Mouse (Mus musculus) heart, adult 10 weeks (tissue): Measurements from ENCODE around the gene Snx32. TPM values are rescaled to one million over a fixed set of nuclear protein-coding genes. Genes with fewer than 3 reads are reported as not detected.

Source experiments
- polyA plus RNA-seq: library from polyadenylated mRNA; stranded (reverse); fragments of 350-450 nt; fragmentation: Illumina TruSeq; extraction: RNeasy Lipid Tissue Mini Kit (QIAGEN cat#74804); gene quantifications from one replicate; pipeline ENCODE4 v1.2.3, GENCODE M21; 2014; ENCODE audit warnings: low read depth, low replicate concordance

Gene Snx32
- 10.1 TPM for polyA plus RNA-seq

GRCm38 (mm10) chr19:5510031-5511026, at the start of gene Snx32:
TSS of gene Snx32 (minus strand) at chr19:5510538.

GRCm38 (mm10) chr19:5503687-5504086, 6.7 kb downstream of the Snx32 start, which contains the start of gene 1700020D05Rik:
TSS of gene 1700020D05Rik (minus strand) at chr19:5503787.

GRCm38 (mm10) chr19:5490313-5490897, 19.9 kb downstream of the Snx32 start, which contains the start of gene Cfl1:
TSS of gene Cfl1 (plus strand) at chr19:5490455.

GRCm38 (mm10) chr19:5487768-5488550, 22.4 kb downstream of the Snx32 start, which contains the start of gene Mus81:
TSS of gene Mus81 (minus strand) at chr19:5488402.

GRCm38 (mm10) chr19:5473720-5474119, 36.6 kb downstream of the Snx32 start, which contains the start of gene Efemp2:
TSS of gene Efemp2 (plus strand) at chr19:5473954.

DNA sequence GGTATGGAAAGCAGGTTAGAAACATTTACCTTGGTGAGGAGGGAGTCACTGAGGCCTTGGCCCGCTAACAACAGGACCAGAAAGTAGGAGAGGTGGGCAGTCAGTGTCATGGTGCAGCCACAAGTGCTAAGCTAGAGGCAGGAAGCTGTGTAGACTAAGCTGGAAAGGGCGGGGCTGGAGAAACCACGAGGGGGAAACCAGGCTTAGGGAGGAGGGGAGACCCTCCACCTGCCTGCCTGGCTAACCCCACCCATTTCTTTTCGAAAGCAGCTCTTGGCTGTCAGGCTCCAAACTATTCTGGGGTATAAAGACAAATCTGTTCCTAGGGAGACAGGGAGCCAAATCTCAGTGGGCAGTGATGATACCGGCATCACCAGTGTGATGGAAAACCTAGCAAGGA, 42.0 kb downstream of the Snx32 start, which contains the start of gene Ctsw:
TSS of gene Ctsw (minus strand) at position 134 of the 400 bp plus-strand sequence.

DNA sequence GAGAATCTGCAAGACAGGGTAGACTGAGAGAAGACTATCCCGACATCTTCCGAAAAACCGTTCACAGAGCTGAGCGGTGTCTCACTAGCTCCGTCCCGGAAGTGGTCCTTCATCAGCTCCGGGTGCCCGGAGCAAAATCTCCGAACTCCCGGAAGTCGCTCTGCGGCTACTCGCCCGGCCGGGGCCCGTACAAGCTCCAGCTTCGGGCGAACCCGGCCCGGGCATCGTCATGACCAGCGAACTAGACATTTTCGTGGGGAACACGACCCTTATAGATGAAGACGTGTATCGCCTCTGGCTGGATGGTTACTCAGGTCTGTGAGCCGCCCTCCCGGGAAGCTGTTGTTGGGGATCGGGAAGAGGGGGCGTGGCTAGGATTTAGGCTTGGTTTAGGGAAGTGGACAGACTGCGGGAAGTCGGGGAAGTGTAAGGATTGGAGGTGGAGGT, 49.9 kb downstream of the Snx32 start, which contains the start of gene Fibp:
TSS of gene Fibp (plus strand) at position 151 of the 447 bp plus-strand sequence.

DNA sequence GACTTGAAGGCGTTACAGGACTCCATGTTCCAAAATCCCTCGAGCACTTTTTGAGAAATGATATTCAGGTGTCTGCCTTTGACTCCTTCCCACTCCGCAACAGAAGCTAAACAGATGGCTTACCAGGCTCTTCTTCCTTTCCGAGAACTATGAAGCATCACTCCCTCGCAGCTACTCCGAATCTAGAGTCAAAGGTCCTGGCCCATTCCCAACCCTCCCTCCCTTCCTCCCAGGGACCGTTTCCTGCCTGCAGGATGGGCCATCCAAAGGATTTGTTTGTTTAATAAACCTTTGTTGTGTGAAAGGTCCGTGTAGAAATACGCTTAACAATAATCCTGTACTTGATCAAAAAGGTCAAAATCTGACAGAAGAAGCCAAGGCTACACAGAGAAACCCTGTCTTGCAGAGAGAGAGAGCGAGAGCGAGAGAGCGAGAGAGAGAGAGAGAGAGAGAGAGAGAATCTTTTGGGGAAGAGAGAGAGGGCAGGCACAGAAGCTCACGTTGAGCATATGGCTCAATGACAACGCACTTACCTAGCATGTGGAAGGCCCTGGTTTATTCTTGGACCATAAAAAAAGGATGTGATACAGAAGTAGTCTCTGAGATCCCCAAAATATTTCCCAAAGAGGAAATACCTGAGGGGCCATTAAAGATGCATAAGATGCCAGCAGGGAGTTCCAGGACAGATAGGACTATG, 52.4 kb downstream of the Snx32 start, which contains the start of gene Ccdc85b:
TSS of gene Ccdc85b (minus strand) at position 149 of the 697 bp plus-strand sequence.

GRCm38 (mm10) chr19:5447515-5448353, 62.6 kb downstream of the Snx32 start, which contains the start of gene Fosl1:
TSS of gene Fosl1 (plus strand) at chr19:5447547.

Other genes starting within 250 kb of the Snx32 start
- 19.3 TPM for gene Pacs1, start 237.4 kb downstream of the Snx32 start, polyA plus RNA-seq
- gene Sf3b2, start 215.1 kb downstream of the Snx32 start, polyA plus RNA-seq: 111 TPM
- gene Gal3st3, start 212.2 kb downstream of the Snx32 start, polyA plus RNA-seq: 16.3 TPM
- not detected for gene Catsper1, start 174.8 kb downstream of the Snx32 start, polyA plus RNA-seq
- 5.7 TPM for gene Cst6, start 161.0 kb downstream of the Snx32 start, polyA plus RNA-seq
- gene Eif1ad, start 143.8 kb downstream of the Snx32 start, polyA plus RNA-seq: 23.0 TPM
- 122 TPM for gene Banf1, start 143.4 kb downstream of the Snx32 start, polyA plus RNA-seq
- 43.7 TPM for gene Sart1, start 121.8 kb downstream of the Snx32 start, polyA plus RNA-seq
- gene Tsga10ip, start 108.0 kb downstream of the Snx32 start, polyA plus RNA-seq: not detected
- gene Drap1, start 85.6 kb downstream of the Snx32 start, polyA plus RNA-seq: 391 TPM
- 33.9 TPM for gene AI837181, start 85.4 kb downstream of the Snx32 start, polyA plus RNA-seq
- not detected for gene Fosl1, start 63.0 kb downstream of the Snx32 start, polyA plus RNA-seq
- gene Ccdc85b, start 52.6 kb downstream of the Snx32 start, polyA plus RNA-seq: 6.9 TPM
- gene Fibp, start 49.9 kb downstream of the Snx32 start, polyA plus RNA-seq: 44.4 TPM
- not detected for gene Ctsw, start 42.0 kb downstream of the Snx32 start, polyA plus RNA-seq
- 14.6 TPM for gene Efemp2, start 36.6 kb downstream of the Snx32 start, polyA plus RNA-seq
- 33.4 TPM for gene Mus81, start 22.1 kb downstream of the Snx32 start, polyA plus RNA-seq
- 173 TPM for gene Cfl1, start 20.1 kb downstream of the Snx32 start, polyA plus RNA-seq
- 1.8 TPM for gene 1700020D05Rik, start 6.8 kb downstream of the Snx32 start, polyA plus RNA-seq
- not detected for gene Ovol1, start 50.1 kb upstream of the Snx32 start, polyA plus RNA-seq
- gene Ap5b1, start 57.5 kb upstream of the Snx32 start, polyA plus RNA-seq: 1.9 TPM
- gene Rnaseh2c, start 91.3 kb upstream of the Snx32 start, polyA plus RNA-seq: 28.9 TPM
- 30.9 TPM for gene Kat5, start 99.7 kb upstream of the Snx32 start, polyA plus RNA-seq
- 30.4 TPM for gene Rela, start 126.9 kb upstream of the Snx32 start, polyA plus RNA-seq
- 16.2 TPM for gene Sipa1, start 153.2 kb upstream of the Snx32 start, polyA plus RNA-seq
- gene Map3k11, start 178.2 kb upstream of the Snx32 start, polyA plus RNA-seq: 22.2 TPM
- 22.7 TPM for gene Pcnx3, start 178.4 kb upstream of the Snx32 start, polyA plus RNA-seq
- gene Kcnk7, start 193.8 kb upstream of the Snx32 start, polyA plus RNA-seq: not detected
- 120 TPM for gene Ehbp1l1, start 215.8 kb upstream of the Snx32 start, polyA plus RNA-seq
- gene Fam89b, start 219.1 kb upstream of the Snx32 start, polyA plus RNA-seq: 27.2 TPM
- gene Ltbp3, start 230.4 kb upstream of the Snx32 start, polyA plus RNA-seq: 41.9 TPM